Mouse (Mus musculus) hindbrain, embryonic 15.5 days (tissue): Measurements from ENCODE around the gene Sept9. TPM values are rescaled to one million over a fixed set of nuclear protein-coding genes. Genes with fewer than 3 reads are reported as not detected.

Experiments used
- ATAC-seq: fragments of 200-750 bp; cut with Nextera tagmentation; 2 replicates; pipeline ENCODE4 v1.8.0; 2017; ENCODE audit warnings: low read depth, moderate number of reproducible peaks, moderate TSS enrichment; ENCODE audit not compliant: low FRiP score
- H3K27ac ChIP-seq: fragments of 300-500 bp; sonication (generic); replicated peaks from 2 replicates; pipeline ENCODE4 v1.5.1; 2015; ENCODE audit warnings: mild to moderate bottlenecking, inconsistent platforms
- H3K27me3 ChIP-seq: fragments of 300-500 bp; sonication (generic); 2 replicates; pipeline ENCODE4 v1.6.1; 2015; ENCODE audit warnings: control low read depth, inconsistent platforms
- H3K36me3 ChIP-seq: fragments of 300-500 bp; sonication (generic); 2 replicates; pipeline ENCODE4 v1.6.1; 2015; ENCODE audit warnings: control low read depth, inconsistent platforms
- H3K4me1 ChIP-seq: fragments of 300-500 bp; sonication (generic); replicated peaks from 2 replicates; pipeline ENCODE4 v1.6.1; 2015; ENCODE audit warnings: control low read depth, inconsistent platforms
- H3K4me2 ChIP-seq: fragments of 300-500 bp; sonication (generic); 2 replicates; pipeline ENCODE4 v1.6.1; 2015; ENCODE audit warnings: moderate library complexity, mild to moderate bottlenecking, inconsistent platforms
- H3K4me3 ChIP-seq: fragments of 300-500 bp; sonication (generic); 2 replicates; pipeline ENCODE4 v1.5.1; 2015; ENCODE audit warnings: mild to moderate bottlenecking, inconsistent platforms
- H3K9ac ChIP-seq: fragments of 300-500 bp; sonication (generic); 2 replicates; pipeline ENCODE4 v1.6.1; 2015; ENCODE audit warnings: inconsistent platforms
- H3K9me3 ChIP-seq: fragments of 300-500 bp; sonication (generic); 2 replicates; pipeline ENCODE4 v1.6.1; 2016; ENCODE audit warnings: control low read depth, inconsistent platforms
- WGBS: fragments of 180-500 bp; shearing (Covaris S2); methylation state at CpG from one replicate; pipeline ENCODE4 v1.1.7; 2015; 5-methylcytosine and 5-hydroxymethylcytosine counted together
- polyA plus RNA-seq: library from polyadenylated mRNA; unstranded; fragments of >200 nt; fragmentation: Nextera tagmentation; extraction: Ambion mirVana; gene quantifications from 2 replicates; pipeline ENCODE4 v1.2.1, GENCODE M21; 2015

Sept9 gene
- polyA plus RNA-seq = 107 and 111 TPM in 2 replicates

DNA sequence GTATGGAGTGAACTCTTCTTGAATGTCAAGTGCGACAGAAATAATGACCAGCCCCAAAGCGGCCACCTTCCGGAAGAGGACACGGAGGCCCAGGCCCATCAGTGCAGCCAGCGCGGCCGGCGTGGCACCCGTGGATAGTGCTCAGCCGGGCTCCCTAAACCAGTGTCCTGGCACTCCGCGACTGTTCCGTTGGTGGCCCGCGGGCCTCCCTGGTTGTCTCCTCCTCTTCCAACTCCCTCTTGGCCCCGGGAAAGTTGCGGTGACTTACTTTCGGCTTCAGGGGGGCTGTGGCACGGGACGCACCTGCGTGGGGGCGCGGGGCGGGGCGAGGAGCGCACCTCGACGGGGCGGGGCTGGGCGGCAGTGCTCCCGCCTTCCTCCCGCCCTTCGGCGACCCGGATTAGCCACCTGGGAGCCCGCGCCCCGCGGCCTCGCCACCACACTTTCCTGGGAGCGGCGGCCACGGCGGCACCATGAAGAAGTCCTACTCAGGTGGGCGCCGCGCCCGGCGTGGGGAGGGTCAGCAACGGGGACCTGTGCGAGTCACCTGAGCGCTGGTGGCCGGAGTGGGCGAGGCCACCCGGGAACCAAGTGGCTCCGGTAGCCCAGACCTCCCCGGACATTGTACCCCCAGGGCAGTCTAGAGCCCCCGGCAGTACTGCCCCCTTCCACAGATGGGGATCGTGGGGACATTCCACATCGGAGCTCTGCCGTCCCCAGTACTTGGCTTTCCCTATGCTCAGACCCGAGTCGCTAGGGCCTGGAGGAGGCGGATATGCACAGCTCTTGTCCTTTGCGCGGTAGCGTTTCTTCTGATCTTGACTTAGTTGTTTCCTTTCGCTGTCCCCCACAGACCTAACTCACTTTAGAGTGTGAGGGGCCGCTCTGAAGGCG is at the start of gene Sept9:
TSS of gene Sept9 (plus strand) at position 380 of the 894 bp plus-strand sequence.
- H3K4me3 ChIP-seq = peak within 1 kb of the TSS; percentile 34
- 0 out of 2 replicates have a peak within 1 kb of the TSS, but pooled peaks have one; percentile 22 for H3K9ac ChIP-seq
- ATAC-seq = no peak
- peaks cover 41% of the 10 kb centered on the region for H3K27me3 ChIP-seq
- H3K4me2 ChIP-seq = peak within 1 kb of the TSS; percentile 66
- H3K27ac ChIP-seq = no peak within 1 kb of the TSS
- H3K36me3 ChIP-seq = no peaks in the 10 kb centered on the region
- WGBS = 1% methylated on average over 70 of the region's 70 CpGs
- H3K4me1 ChIP-seq = peaks cover 8% of the 10 kb centered on the region
- no peaks in the 10 kb centered on the region for H3K9me3 ChIP-seq

GRCm38 (mm10) chr11:117150467-117150966 is 48.9 kb upstream of the Sept9 start:
- Histone ChIP-seq H3K27me3 (no peaks in the 10 kb centered on the region), H3K4me3 (no peak overlapping the region), H3K27ac (no peak overlapping the region), H3K4me1 (no peaks in the 10 kb centered on the region), H3K9me3 (no peaks in the 10 kb centered on the region), H3K36me3 (peaks cover 72% of the 10 kb centered on the region), H3K9ac (no peak overlapping the region), H3K4me2 (no peak overlapping the region)
- ATAC-seq = no peak
- 67% methylated on average over 9 of the region's 9 CpGs for WGBS

- 94% methylated on average over 7 of the region's 7 CpGs for WGBS
- Histone ChIP-seq H3K4me3 (no peak overlapping the region), H3K36me3 (peaks cover 70% of the 10 kb centered on the region), H3K4me2 (no peak overlapping the region), H3K9ac (no peak overlapping the region), H3K4me1 (0 out of 2 replicates have a peak, but pooled peaks cover 6% of the 10 kb centered on the region), H3K27ac (no peak overlapping the region), H3K9me3 (no peaks in the 10 kb centered on the region), H3K27me3 (no peaks in the 10 kb centered on the region)
- no peak for ATAC-seq
Measured at GRCm38 (mm10) chr11:117151461-117151860, 48.0 kb upstream of the Sept9 start.

DNA sequence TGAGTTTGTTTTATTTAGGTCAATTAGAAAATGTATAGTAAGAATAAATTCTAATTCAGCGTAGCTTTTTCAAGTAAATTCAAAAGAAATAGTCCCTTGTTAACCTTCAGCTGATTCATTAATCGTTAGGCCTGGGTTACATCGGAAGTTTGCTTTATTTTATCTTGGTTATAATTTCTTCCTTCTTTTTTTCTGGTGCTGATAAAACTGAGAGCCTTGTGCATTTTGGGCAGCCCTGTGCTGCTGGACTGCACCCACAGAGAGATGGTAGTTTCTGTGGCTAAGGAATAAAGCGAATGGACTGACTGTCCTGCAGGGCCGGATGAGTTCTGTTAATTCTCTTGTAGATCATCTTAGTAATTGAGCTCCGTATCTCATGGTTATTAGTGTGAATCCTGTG is 46.9 kb upstream of the Sept9 start:
- 94% methylated on average over 6 of the region's 6 CpGs for WGBS
- Histone ChIP-seq H3K4me2 (no peak overlapping the region), H3K27me3 (no peaks in the 10 kb centered on the region), H3K27ac (no peak overlapping the region), H3K9ac (no peak overlapping the region), H3K9me3 (no peaks in the 10 kb centered on the region), H3K4me3 (no peak overlapping the region), H3K36me3 (peaks cover 67% of the 10 kb centered on the region), H3K4me1 (0 out of 2 replicates have a peak, but pooled peaks cover 6% of the 10 kb centered on the region)
- ATAC-seq = no peak

DNA sequence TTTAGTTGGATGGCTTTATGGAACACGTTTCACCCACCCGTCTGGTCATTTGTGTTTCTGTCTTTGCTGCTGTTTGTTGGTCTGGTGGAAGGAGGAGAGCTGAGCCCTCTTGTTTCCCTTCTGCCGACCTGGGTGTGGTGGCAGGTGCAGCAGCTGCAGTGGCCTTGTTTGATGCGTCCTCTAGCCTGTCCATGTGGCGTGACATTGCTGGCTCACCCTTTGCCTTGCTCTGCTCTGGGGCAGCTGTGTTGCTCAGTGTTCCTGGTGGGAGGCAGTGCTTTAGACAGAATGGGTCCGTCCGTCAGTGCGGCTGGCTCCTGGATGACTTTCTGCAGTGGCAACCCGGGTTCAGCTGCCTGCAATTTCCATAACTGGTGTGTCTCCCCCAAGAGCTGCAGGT is 45.9 kb upstream of the Sept9 start:
- 69% methylated on average over 9 of the region's 9 CpGs for WGBS
- H3K4me3 ChIP-seq = no peak overlapping the region
- no peak for ATAC-seq
- no peaks in the 10 kb centered on the region for H3K27me3 ChIP-seq
- no peak overlapping the region for H3K4me2 ChIP-seq
- peaks cover 15% of the 10 kb centered on the region for H3K4me1 ChIP-seq
- H3K36me3 ChIP-seq = peaks cover 58% of the 10 kb centered on the region
- H3K9ac ChIP-seq = no peak overlapping the region
- H3K27ac ChIP-seq = no peak overlapping the region
- no peaks in the 10 kb centered on the region for H3K9me3 ChIP-seq

GRCm38 (mm10) chr11:117154088-117154815 is 45.2 kb upstream of the Sept9 start:
- Histone ChIP-seq H3K27ac (no peak overlapping the region), H3K4me2 (no peak overlapping the region), H3K36me3 (peaks cover 56% of the 10 kb centered on the region), H3K4me1 (peaks cover 17% of the 10 kb centered on the region), H3K9ac (no peak overlapping the region), H3K27me3 (no peaks in the 10 kb centered on the region), H3K4me3 (no peak overlapping the region), H3K9me3 (no peaks in the 10 kb centered on the region)
- WGBS = 44% methylated on average over 7 of the region's 7 CpGs
- ATAC-seq = no peak

- no peak overlapping the region for H3K4me2 ChIP-seq
- H3K4me1 ChIP-seq = peaks cover 17% of the 10 kb centered on the region
- H3K9ac ChIP-seq = no peak overlapping the region
- H3K4me3 ChIP-seq = no peak overlapping the region
- 13% methylated on average over 15 of the region's 15 CpGs for WGBS
- H3K9me3 ChIP-seq = no peaks in the 10 kb centered on the region
- ATAC-seq = peak; percentile 52; the same call in 1 of the 2 replicates
- H3K27me3 ChIP-seq = no peaks in the 10 kb centered on the region
- H3K27ac ChIP-seq = no peak overlapping the region
- peaks cover 41% of the 10 kb centered on the region for H3K36me3 ChIP-seq
Measured at GRCm38 (mm10) chr11:117156725-117157124, 42.7 kb upstream of the Sept9 start.

GRCm38 (mm10) chr11:117158343-117158742 is 41.1 kb upstream of the Sept9 start:
- ATAC-seq = no peak
- WGBS = 56% methylated on average over 11 of the region's 11 CpGs
- H3K27ac ChIP-seq = no peak overlapping the region
- no peaks in the 10 kb centered on the region for H3K27me3 ChIP-seq
- H3K4me1 ChIP-seq = peaks cover 17% of the 10 kb centered on the region
- peaks cover 41% of the 10 kb centered on the region for H3K36me3 ChIP-seq
- H3K4me3 ChIP-seq = no peak overlapping the region
- no peaks in the 10 kb centered on the region for H3K9me3 ChIP-seq
- no peak overlapping the region for H3K4me2 ChIP-seq
- H3K9ac ChIP-seq = no peak overlapping the region

GRCm38 (mm10) chr11:117159257-117159945 is 40.1 kb upstream of the Sept9 start:
- H3K4me1 ChIP-seq = peaks cover 17% of the 10 kb centered on the region
- H3K9me3 ChIP-seq = no peaks in the 10 kb centered on the region
- ATAC-seq = no peak
- no peaks in the 10 kb centered on the region for H3K27me3 ChIP-seq
- H3K4me3 ChIP-seq = no peak overlapping the region
- no peak overlapping the region for H3K27ac ChIP-seq
- WGBS = 85% methylated on average over 13 of the region's 13 CpGs
- peaks cover 41% of the 10 kb centered on the region for H3K36me3 ChIP-seq
- no peak overlapping the region for H3K4me2 ChIP-seq
- no peak overlapping the region for H3K9ac ChIP-seq

- Histone ChIP-seq H3K9me3 (no peaks in the 10 kb centered on the region), H3K4me2 (no peak overlapping the region), H3K36me3 (peaks cover 37% of the 10 kb centered on the region), H3K4me1 (peaks cover 17% of the 10 kb centered on the region), H3K9ac (no peak overlapping the region), H3K27ac (no peak overlapping the region), H3K4me3 (no peak overlapping the region), H3K27me3 (no peaks in the 10 kb centered on the region)
- 80% methylated on average over 5 of the region's 5 CpGs for WGBS
- ATAC-seq = no peak
Measured at GRCm38 (mm10) chr11:117159946-117160307, 39.5 kb upstream of the Sept9 start.

- Histone ChIP-seq H3K27ac (no peak overlapping the region), H3K9me3 (no peaks in the 10 kb centered on the region), H3K9ac (no peak overlapping the region), H3K4me1 (peaks cover 16% of the 10 kb centered on the region), H3K4me2 (no peak overlapping the region), H3K27me3 (no peaks in the 10 kb centered on the region), H3K4me3 (no peak overlapping the region), H3K36me3 (peaks cover 28% of the 10 kb centered on the region)
- ATAC-seq = no peak
- 92% methylated on average over 12 of the region's 12 CpGs for WGBS
Measured at GRCm38 (mm10) chr11:117160791-117161190, 38.7 kb upstream of the Sept9 start.
